Mouse (Mus musculus) ES-Bruce4 (cell line): ENCODE measurements at regions not wholly inside any gene's neighbourhood (a gene's known extent, or its start where the extent isn't known, plus 50 kb on each side); places are given as distances from the start of the nearest gene placed in this dataset.
A peak's percentile ranks its signal among the peaks of the same experiment; 100 is the strongest.
"Not testable (repeated sequence)": the region's sequence is repeated elsewhere in the genome, so short reads cannot be mapped to it uniquely, and the experiment has no call there.

Source experiments
- H3K27ac ChIP-seq: 2 replicates; pipeline ENCODE4 v1.5.1; 2012; ENCODE audit warnings: low read length, inconsistent platforms; ENCODE audit not compliant: insufficient read depth
- H3K27me3 ChIP-seq: 2 replicates; pipeline ENCODE4 v1.6.1; 2012; ENCODE audit warnings: mild to moderate bottlenecking, low read length, inconsistent platforms; ENCODE audit not compliant: control insufficient read depth, poor library complexity, insufficient read depth, severe bottlenecking
- H3K36me3 ChIP-seq: 2 replicates; pipeline ENCODE4 v1.6.1; 2012; ENCODE audit warnings: inconsistent platforms, mild to moderate bottlenecking, low read length, moderate library complexity; ENCODE audit not compliant: control insufficient read depth, poor library complexity, insufficient read depth, severe bottlenecking
- H3K4me1 ChIP-seq: one replicate; pipeline ENCODE4 v1.8.1; 2011; ENCODE audit warnings: low read length; ENCODE audit not compliant: control insufficient read depth, insufficient read depth
- H3K4me3 ChIP-seq: 2 replicates; pipeline ENCODE4 v1.5.1; 2011; ENCODE audit warnings: low read depth, mild to moderate bottlenecking, low read length
- H3K9ac ChIP-seq: 2 replicates; pipeline ENCODE4 v1.6.1; 2012; ENCODE audit warnings: low read depth, mild to moderate bottlenecking, inconsistent platforms; ENCODE audit not compliant: poor library complexity, severe bottlenecking
- H3K9me3 ChIP-seq: replicated peaks from 2 replicates; pipeline ENCODE4 v1.6.1; 2012; ENCODE audit warnings: mild to moderate bottlenecking, low read length, inconsistent platforms; ENCODE audit not compliant: control insufficient read depth, poor library complexity, insufficient read depth, severe bottlenecking
- CTCF ChIP-seq: IDR thresholded peaks from one replicate; pipeline ENCODE4 v1.8.1; 2011; ENCODE audit warnings: low read depth, low read length

GRCm38 (mm10) chr10:22556401-22556800, 88.4 kb upstream of the Slc2a12 start:
- H3K36me3 ChIP-seq, H3K4me3 ChIP-seq, H3K9me3 ChIP-seq, H3K4me1 ChIP-seq, H3K9ac ChIP-seq, H3K27ac ChIP-seq, H3K27me3 ChIP-seq: not testable (repeated sequence)

GRCm38 (mm10) chr10:22569250-22570010, 75.4 kb upstream of the Slc2a12 start:
- H3K9me3 ChIP-seq, H3K27ac ChIP-seq, H3K4me1 ChIP-seq, H3K36me3 ChIP-seq, H3K9ac ChIP-seq, H3K27me3 ChIP-seq, H3K4me3 ChIP-seq: not testable (repeated sequence)

- H3K27ac ChIP-seq, H3K36me3 ChIP-seq, H3K4me3 ChIP-seq, H3K9me3 ChIP-seq, H3K9ac ChIP-seq, H3K4me1 ChIP-seq, H3K27me3 ChIP-seq: not testable (repeated sequence)
Measured at GRCm38 (mm10) chr10:22574048-22574447, 70.8 kb upstream of the Slc2a12 start.

GRCm38 (mm10) chr10:22579426-22579825, 65.4 kb upstream of the Slc2a12 start:
- peak; percentile 60 for TF ChIP-seq CTCF

GRCm38 (mm10) chr10:22581300-22581699, 63.5 kb upstream of the Slc2a12 start:
- not testable (repeated sequence) for H3K4me3 ChIP-seq, H3K4me1 ChIP-seq, H3K27ac ChIP-seq

More at GRCm38 (mm10) chr10:22579426-22579825, 65.4 kb upstream of the Slc2a12 start:
- not testable (repeated sequence) for H3K4me1 ChIP-seq, H3K27ac ChIP-seq, H3K9me3 ChIP-seq, H3K36me3 ChIP-seq, H3K4me3 ChIP-seq, H3K27me3 ChIP-seq, H3K9ac ChIP-seq

GRCm38 (mm10) chr10:22583306-22583705, 61.5 kb upstream of the Slc2a12 start:
- not testable (repeated sequence) for H3K4me1 ChIP-seq, H3K9ac ChIP-seq, H3K4me3 ChIP-seq, H3K36me3 ChIP-seq, H3K9me3 ChIP-seq, H3K27ac ChIP-seq, H3K27me3 ChIP-seq

More at GRCm38 (mm10) chr10:22581300-22581699, 63.5 kb upstream of the Slc2a12 start:
- H3K9me3 ChIP-seq, H3K9ac ChIP-seq, H3K36me3 ChIP-seq, H3K27me3 ChIP-seq: not testable (repeated sequence)

DNA sequence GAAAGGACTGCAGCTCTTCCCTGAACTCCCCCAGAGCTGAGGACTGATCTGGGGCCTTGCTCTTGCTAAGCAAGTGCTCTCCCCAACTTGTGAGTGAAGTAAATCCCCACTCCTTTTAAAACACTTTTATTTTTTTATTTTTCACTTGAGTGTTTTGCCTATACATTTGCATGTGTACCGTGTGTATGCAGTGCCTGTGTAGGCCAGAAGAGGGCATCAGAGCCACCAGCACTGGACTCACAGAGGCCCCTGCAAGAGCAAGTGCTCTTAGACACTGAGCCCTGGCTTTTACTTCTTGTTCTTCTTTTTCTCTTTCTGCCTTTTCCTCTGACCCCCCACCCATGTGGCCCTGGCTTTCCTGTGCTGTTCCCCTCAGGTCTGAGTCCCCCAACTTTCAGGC, 56.2 kb upstream of the Slc2a12 start:
- H3K4me3 ChIP-seq, H3K4me1 ChIP-seq, H3K27ac ChIP-seq, H3K27me3 ChIP-seq, H3K9me3 ChIP-seq, H3K36me3 ChIP-seq, H3K9ac ChIP-seq: not testable (repeated sequence)
- peak; percentile 12 for TF ChIP-seq CTCF

GRCm38 (mm10) chr10:22591664-22592063, 53.1 kb upstream of the Slc2a12 start:
- H3K36me3 ChIP-seq, H3K4me1 ChIP-seq, H3K27me3 ChIP-seq, H3K9ac ChIP-seq, H3K27ac ChIP-seq, H3K4me3 ChIP-seq: not testable (repeated sequence)
- peaks cover 14% of the 10 kb centered on the region for H3K9me3 ChIP-seq

DNA sequence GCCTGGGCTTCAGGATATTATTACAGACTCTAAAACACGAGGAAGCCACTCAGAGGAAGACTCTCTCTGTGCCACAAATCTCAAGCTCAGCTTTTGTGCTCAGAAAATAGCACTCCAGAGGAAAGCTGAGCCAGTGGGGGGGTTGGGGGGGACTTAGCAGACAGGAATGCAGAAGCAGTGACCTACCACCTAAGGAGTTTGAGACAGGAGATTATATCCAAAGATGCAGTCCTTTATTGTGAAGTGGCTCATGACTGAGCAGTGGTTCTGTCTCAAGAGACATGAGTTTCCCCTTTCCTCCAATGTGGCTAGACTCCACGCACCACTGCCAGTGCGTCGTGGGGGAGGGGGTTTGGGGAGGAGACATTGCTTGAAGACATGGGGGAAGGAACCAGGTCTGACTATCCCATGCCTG, 52.6 kb upstream of the Slc2a12 start:
- H3K36me3 ChIP-seq, H3K4me3 ChIP-seq, H3K4me1 ChIP-seq, H3K27me3 ChIP-seq, H3K27ac ChIP-seq, H3K9ac ChIP-seq: not testable (repeated sequence)
- H3K9me3 ChIP-seq, result peaks cover 17% of the 10 kb centered on the region

DNA sequence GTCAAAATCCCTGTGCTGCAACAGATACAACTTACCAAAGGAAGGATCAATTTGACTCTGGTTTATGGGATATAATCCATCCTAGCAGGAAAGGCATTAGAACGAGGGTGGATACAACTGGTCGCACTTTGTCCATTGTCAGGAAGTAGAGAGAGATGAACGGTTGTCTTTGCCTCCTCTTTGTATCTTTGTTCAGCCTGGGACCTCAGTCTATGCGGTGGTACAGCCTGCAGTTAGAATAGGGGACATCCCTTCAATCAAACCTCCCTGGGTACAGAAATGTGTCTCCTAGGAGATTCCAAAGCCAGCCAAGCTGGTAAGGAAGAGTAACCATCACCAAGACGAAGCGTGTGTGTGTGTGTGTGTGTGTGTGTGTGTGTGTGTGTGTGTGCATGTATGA, 52.1 kb upstream of the Slc2a12 start:
- not testable (repeated sequence) for H3K4me3 ChIP-seq, H3K4me1 ChIP-seq, H3K27ac ChIP-seq, H3K9ac ChIP-seq, H3K36me3 ChIP-seq, H3K27me3 ChIP-seq
- H3K9me3 ChIP-seq, result peaks cover 17% of the 10 kb centered on the region
